Mouse (Mus musculus): Measurements from ENCODE around the gene Gm281.

- no peak for TF ChIP-seq CTCF (IDR thresholded peaks at IDR 0.05; ENCODE audit: extremely low read depth, insufficient read depth, low read length)
- no peak for TF ChIP-seq POLR2A (IDR thresholded peaks at IDR 0.05; ENCODE audit: extremely low read depth, insufficient read depth, low read length)
Observed at GRCm38 (mm10) chr14:13906461-13906860, 7.8 kb downstream of the Gm281 start.
